Mouse (Mus musculus) kidney, postnatal 4 days (tissue): ENCODE measurements at regions not wholly inside any gene's neighbourhood (a gene's known extent, or its start where the extent isn't known, plus 50 kb on each side); places are given as distances from the start of the nearest gene placed in this dataset.
"Not testable (repeated sequence)": the region's sequence is repeated elsewhere in the genome, so short reads cannot be mapped to it uniquely, and the experiment has no call there.

Source experiments
- DNase-seq, 2 experiments: peaks; one replicate each; pipeline ENCODE4 v3.0.0; 2021; ENCODE audit warnings: mixed read lengths in 2 of 2

DNA sequence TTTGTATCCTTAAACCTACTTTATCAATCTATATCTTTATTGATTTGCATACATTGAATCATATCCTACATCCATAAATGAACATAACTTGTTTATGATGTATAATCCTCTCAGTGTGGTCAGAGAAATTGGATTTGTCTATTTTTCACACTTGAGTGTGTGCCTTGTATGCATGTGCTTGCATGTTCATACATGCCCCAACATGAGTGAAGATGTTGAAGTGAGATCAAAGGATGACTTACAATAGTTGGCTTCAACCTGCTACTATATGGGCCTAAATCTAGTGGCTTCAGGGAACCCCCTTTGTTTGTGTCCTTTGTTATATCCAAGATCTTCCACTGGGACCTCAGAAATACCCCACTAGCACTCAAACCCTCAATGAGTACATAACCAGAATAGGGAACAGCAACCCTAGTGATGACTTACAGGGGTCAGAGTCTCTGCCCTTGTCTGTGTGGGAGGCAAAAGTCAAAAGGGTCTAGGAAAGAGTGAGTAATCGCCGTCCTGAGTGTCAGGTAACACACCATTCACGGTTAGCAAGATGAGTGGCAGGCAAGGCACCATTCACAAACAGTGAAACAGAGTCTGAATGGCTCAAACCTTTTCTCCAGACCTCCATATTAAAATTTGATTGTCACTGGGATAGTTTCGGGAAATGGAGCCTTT, 236.3 kb downstream of the Lpin1 start:
- DNase-seq: no peak

DNA sequence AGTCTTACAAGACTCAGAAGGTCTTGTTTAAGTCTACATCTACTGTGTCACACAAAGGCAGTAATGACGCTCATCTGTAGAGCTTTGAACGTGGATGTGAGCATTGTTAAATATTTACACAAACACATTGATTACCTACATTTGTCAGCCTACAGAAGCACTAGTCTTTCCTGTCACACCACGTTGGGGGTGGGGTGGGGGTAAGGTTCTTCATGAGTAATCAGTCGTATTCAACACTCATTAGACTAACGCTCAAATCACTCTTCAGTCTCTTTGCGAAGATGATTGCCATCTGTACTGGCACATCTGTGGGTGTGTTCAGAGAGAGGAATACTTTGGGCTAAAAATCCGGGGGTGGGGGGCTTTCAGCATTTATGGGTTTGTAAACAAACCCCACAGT, 240.7 kb downstream of the Lpin1 start:
- DNase-seq: no peak

DNA sequence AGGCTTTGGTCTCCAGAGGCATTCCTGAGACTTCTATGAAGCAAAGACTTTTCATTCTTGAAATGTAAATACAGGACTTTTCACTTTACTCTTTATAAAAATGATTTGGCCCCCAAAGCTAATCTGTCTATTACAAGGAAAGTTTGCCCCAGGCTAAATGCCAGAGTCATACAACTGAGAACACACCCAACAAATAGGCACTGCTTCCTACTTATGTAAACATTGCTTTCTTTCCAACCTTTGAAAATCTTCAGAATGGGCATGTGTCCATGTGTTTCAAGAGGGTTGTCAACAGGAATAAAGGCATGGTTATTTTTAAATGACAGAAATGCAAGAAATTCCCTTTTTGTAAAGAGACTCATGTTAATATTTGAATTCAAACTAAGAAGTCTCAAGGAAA, 248.4 kb downstream of the Lpin1 start:
- DNase-seq: no peak

DNA sequence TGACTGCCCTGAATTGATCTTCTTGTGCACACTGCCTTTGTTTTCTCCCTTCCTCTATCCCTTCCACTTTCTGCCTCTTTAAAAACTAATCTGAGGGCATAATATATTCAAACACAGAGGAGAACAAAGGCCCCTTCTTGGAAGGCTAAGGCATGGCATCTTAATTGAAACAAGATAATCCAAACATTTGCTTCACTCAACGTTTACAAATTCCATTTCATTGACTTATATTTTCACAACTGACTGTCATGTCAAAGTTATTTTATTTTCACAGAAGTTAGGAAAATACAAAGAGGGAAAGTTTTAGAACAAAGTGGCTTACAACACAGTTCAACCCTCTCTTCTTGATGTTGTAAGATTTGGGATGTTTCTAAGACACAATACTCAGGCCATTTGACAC, 251.9 kb downstream of the Lpin1 start:
- no peak for DNase-seq

DNA sequence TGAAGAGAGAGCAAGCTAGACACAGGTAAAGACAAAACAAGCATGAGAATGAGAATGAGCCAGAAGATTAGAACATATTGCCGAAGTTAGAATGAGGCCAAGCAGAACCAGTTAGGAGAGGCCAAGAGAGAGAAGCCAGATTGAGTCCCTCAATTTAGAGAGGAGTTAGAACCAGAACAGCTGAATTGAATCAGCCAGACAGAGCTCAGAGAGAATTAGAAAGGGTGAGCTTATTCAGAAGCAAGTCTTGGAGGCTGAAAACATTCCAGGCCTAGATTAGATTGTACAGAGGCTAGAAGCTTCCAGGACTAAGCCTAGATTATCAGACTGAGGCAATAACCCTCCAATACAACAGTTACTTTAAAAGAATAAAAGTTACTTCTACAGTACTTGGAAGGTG, 256.1 kb downstream of the Lpin1 start:
- no peak for DNase-seq

DNA sequence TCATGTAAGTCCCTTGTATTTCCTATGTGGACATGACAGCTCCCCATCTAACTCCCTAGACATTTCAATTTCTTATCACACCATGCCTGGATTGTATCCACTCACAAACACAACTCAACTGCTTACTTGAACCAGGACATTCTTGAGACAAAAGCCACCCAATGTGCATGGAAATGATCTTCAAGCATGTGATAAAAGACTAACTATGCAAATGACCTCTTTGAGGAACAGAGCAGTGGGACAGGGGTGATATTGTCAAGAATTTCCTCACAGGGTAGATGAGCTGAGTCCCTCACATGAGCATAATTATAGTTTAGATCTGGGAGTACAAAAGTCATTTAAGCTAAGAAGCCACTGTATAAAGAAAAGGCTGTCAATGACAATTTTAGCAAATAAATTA, 259.0 kb downstream of the Lpin1 start:
- DNase-seq: no peak

DNA sequence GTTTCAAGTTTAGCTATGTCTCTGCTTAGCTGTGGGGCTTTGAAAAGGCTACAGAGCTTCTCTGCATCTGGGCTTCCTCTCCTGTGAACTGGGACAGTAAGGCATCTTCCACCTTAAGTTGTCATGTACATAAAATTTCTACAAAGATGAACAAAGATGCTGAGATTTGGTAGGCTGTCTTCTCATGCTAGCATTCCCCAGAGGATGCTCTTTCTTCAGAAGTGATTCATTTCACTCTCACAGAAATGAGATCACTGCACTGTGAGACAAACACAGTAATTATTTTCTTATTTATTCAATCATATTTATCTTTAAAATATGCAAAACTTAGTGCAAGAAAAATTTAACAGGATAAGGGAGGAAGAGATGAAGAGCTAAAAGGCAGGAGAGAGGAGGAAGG, 261.5 kb downstream of the Lpin1 start:
- DNase-seq: no peak

DNA sequence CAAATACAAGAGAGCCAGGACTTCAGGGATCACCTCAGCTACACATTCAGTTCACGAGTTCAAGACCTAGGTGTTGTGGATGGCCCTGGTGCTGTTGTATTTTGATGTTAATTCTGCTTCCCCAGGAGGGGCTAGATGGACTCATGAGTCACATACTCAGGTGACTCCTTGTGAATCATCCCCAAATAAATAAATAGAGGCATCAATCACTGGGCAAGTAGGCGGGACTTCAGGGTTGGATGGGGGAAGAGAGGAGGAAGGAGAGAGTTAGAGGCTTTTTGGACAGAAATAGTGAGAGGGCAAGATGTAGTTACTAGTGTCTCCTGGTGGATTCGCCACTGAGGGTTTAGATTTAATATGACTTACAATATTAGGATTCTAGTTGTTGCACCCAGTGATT, 266.7 kb downstream of the Lpin1 start:
- no peak for DNase-seq

DNA sequence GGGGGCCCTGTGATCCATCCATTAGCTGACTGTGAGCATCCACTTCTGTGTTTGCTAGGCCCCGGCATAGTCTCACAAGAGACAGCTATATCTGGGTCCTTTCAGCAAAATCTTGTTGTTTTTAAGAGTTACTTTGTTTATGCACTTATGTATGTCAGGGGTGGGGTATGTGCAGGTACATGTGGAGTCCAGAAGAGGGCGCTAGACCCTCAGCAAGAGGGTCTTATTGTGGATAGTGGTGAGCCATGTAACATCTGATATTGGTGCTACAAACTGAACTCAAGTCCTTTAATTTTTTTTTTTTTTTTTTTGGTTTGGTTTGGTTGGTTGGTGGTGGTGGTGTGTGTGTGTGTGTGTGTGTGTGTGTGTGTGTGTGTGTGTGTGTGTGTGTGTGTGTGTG, 268.7 kb downstream of the Lpin1 start:
- not testable (repeated sequence) for DNase-seq

DNA sequence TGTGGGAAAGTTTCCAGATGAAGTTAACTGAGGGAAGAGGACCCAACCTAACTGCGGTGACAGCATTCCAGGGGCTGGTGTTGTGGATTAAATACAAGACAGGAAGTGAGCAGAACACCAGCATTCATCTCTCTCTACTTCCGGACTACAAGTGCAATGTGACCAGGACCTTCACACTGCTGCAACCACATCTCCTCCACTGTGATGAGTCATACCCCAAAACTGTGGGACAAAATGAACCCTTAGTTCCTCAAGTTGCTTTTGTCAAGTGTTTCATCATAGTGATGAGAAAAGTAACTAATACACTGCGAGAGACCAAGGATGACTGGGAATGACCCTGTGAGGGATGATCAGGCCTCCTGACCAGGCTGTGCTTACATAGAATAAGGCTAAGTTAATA, 279.3 kb downstream of the Lpin1 start:
- no peak for DNase-seq

DNA sequence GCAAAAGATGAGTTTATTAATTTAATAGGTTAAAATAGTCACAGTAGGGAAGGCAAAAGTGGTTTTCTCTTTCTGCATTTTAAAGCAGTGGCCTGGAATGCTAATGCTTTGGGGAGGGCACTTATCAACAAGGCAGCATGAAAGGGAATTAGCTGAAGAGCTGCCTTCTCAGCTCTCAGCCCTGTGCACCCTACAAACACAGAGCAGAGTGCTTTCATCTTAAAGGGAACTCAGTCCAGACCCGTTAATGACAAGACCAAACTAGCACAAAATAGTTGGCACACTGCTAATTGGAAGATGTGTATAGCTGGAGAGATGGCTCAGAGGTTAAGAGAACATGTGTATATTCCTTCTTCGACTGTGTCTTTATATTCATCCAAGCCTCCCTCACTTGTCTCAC, 281.6 kb downstream of the Lpin1 start:
- DNase-seq: no peak

DNA sequence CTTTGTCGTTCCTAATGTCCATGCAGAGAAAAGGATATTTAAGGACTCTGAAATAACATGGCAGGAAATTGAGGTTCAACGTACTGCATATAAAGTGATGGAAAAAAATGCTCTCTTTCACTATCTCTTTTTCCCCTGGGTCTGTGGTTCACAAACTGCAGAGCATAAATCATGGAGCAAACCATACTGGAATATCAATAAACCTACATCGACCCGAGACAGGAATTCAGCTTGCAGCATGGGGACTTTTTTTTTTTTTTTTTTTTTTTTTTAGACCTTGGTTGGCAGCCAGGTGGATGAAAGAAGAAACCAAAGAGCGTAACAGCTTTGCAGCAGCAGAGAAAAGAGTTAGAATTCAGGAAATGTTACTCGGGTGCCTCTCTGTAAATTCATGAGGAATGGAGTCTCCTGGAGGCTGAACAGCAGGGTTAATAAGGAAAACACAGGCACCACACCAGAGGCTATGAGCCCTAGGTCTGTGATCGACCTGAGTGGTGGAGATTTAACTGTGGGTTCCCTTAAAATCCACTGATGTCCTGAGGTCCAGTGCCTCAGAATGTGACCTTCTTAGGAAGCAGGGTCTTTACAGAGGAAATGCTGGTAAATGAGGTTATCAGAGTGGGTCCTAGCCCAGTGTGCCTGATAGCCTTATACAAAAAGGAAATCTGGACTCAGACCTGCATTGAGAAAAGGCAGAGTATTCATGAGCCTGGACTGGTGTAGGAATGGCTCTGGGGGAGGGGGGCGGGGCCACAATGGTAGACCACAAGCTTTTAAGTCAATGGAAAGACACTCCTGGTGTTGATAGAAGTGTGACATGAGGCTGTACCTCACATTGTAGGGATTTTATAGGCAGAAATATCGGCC, 290.0 kb downstream of the Lpin1 start:
- no peak for DNase-seq

DNA sequence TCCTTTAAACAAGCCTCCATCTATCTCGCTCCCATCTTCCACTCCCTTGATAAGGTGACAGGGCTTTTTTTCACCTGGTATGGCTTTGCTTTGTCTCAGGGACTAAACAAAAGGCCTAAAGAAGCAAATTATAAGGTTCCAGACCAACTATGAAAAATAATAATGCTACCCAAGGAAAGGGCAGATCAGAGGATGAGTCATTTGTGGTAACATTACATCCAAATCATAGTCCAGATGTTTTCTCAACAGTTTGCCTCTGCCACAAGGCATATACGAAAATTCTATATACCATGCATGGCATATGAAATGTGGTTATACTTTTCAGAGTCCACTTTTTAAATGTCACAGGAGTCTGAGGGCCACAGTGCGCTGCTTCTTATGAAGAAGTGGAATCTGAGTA, 302.7 kb downstream of the Lpin1 start:
- DNase-seq: no peak

DNA sequence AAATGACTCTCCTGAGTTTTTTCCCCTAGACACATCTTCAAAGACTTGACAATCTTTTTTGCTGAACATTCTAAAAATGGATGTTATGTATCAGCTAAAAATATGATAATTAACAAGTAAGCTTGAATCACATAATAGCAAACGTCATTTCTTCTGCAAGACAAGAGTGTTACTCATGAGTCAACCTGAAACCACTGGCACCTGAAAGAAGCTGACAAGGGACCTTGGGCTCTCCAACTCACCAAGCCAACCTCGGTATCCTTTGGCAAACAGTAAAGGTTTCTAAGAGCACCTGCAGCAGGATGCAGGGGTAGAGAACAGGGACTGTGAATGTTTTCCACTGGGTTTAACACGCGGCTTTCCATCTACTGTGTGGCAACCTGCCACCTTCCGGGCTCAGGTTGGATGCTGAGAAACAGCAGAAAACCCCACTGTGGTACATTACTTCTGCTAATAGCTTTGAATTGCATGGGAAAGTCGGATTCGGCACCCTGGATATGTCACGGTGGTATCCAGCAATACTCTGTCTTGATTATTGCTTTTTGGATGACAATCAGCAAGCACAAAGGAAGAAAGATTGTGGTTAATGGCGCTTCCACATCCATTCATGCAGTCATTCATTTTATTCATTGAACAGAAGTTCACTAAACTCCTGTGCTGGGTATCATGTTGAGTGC, 305.9 kb downstream of the Lpin1 start:
- DNase-seq: no peak

DNA sequence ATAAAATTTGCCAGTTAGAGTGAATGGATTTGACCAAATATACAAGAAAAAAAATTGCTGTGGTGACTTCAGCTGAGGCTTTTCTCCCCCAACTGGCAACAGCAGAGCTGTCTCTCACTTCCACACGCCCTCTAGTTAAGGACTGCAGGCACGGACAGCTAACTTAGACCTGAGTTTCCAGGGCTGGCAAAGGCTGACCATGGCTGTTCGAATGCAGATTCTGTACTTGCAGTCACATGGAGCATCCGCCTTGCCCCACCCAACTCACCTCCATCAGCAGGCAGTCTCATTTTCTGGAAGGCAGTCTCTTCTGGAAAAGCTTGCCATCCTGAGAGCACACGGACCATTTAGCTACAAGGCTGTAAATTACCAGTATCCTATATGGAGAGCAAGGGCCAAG, 325.7 kb downstream of the Lpin1 start:
- DNase-seq: no peak

DNA sequence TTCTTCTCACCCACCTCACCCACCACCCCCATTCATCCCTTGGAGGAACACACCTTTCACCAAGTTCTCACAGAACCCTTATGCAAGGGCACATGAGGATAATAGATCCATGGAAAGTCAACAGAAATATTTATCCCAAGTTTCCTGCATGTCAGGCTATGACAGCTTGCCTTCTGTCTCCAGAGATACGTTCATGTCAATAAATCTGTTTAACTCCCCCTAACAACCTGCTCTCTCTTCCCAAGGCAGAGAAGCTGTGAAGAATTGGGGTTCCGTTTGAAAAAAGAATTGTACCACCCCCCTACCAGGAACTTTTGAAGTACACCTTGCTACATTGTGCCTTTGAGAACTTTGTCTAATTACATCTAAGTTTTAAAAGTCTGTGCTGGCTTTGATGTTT, 331.6 kb downstream of the Lpin1 start:
- DNase-seq: no peak

DNA sequence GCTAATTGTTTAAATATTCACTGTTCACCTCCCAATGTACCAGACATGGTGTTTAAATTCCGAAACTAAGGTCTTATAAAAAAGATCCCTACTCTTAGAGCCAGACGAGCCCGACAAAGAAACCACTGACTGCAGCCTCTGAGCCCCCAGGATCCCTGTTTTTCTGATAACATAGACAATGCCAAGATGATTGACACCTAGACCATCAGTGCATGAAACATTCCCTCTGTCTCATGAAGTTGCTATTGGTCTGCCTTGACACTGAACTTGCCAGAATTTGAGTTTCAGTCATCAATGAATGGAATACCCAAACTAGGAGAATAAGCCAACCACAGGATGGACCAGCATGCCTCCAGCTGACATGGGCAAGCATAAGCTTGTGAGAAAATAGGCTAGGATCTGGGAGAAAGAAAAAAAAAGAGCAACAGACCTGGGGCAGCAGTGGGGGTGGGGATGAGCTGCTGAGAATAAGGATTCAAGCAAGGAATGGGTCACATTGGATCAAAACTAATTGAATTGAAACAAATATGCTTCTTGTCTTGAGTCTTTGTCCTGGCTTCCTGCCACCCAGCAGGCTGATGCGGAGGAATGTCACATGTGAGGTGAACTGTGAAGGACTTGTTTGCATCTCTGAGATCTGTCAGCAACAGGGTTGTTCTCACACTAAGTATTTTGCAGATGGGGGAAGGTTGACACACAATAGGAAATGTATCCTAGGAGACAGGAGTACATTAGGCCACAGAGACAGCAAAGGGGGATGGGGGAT, 333.0 kb downstream of the Lpin1 start:
- DNase-seq: peak; percentile 12 to 25

DNA sequence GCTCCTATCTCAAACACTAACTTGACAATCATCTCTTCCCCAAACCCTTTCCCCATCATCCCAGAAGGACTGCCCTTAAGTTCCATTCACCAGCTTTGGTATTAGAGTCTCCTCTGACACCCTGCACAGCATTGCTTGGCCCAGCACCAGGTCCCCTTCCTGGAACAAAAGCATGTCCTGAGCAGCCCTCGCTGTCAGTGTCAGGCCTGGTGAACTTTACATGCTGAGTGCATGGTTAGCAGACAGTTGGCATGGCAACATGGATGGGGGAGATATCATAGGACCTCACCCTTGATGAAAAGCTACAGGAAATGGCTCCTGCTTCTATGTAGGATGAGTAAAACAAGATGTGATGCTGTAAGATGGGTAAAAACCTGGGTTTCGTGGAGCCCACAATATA, 333.6 kb downstream of the Lpin1 start:
- no peak for DNase-seq

DNA sequence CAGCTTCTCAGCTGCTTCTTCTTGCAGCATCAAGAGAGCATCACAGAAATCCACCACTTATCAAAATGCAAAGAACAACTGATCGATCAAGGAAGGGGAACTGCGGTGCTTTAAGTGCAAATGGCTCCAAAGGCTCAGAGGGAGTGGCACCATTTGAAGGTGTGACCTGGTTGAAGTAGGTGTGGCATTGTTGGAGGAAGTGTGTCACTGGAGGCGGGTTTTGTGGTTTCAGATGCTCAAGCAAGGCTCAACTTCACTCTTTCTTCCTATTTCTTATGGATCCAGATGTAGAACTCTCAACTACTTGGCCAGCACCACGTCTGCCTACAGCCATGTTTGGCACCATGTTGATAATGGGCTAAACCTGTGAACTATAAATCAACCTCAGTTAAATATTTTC, 334.5 kb downstream of the Lpin1 start:
- DNase-seq: no peak

DNA sequence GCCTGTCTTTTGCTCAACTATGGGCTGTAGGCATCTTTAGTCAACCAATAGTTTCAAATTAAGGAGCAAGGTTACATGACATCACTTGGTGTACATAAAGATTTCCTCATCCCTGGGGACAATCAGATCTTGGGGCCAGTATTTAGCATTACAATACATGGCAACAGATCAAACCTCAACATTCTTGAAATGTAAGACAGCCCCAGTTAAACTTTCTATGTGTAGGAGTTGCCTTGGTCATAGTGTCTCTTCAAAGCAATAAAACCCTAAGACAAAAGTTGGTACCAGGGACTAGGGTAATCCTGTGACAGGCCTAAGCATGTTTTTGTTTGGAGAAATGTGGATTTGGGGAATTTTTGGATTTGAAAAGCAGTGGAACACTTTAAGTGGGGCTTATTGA, 338.3 kb downstream of the Lpin1 start:
- no peak for DNase-seq

DNA sequence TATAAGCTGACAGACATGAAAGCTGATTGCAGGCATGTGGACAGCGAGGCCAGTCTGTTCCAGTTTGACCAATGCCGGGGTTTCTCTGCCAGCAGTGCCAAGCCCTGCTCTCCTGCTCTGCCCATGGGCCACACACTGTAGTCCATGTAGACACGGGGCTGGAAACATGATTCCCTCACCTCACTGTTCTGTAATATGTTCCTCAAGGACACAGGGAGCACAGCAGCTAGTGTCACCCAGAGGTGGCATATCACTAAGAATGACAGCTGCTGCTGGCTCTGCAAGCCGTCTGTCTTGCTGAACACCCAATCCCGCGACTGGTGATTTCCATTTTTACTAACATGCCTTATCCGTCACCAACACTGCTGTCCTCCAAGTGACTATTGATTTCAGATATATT, 339.9 kb downstream of the Lpin1 start:
- DNase-seq: no peak

DNA sequence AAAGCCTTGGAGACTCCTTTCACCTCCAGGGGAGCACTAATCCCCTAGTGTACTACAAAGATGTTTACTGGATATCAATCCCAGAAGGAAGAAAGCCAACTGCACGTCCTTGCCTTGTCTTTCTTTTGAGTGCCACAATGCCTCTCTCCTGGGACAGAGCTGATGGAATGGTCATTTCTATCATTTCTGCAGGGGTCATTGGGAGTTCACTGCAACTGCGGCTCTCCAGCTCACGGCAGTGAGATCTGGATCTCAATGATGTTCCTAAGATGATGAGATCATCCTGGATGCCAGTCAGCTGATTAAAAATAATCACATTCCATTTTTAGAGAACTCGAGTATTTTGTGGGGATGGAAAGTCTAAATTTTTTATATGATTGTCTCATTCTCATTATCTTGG, 341.1 kb downstream of the Lpin1 start:
- no peak for DNase-seq

DNA sequence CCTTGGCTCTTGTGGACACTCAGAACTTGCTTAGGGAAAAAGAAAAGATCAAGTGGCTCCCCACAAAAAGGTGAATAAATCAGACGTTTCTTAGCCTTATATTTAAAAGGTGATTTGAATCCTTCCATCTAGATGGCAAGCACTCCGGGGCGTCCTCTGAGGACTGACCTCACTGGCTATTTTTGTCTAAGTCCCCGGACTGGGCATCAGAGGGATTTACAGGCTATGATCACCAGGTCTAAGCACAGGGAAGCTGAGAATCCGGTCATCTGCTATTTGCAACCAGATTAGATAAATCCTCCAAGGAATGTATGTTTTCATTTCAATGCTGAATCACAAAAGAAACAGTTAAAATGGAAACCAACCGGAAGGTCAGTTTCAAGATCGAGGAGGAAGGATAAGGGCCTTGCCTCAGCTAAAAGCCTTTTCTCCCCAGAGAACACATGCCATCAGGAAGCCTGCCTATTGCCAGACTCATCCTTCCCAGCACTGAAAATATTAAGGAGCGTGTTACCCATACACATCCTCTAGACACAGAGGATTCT, 342.1 kb downstream of the Lpin1 start:
- DNase-seq: no peak
